Mouse (Mus musculus) cerebellum, adult (tissue): ENCODE data around the gene Ranbp6.

ENCODE experiments used
- ATAC-seq: cut with Nextera tagmentation; 2 replicates; pipeline ENCODE4 v1.9.2; 2017; ENCODE audit warnings: mild to moderate bottlenecking, moderate library complexity, mixed read lengths; ENCODE audit not compliant: insufficient number of reproducible peaks, low FRiP score, low TSS enrichment

The Ranbp6 gene

GRCm38 (mm10) chr19:29820966-29821365, 8.2 kb upstream of the Ranbp6 start:
- ATAC-seq, result peak; percentile 79; the same call in 1 of the 2 replicates

GRCm38 (mm10) chr19:29810022-29810421, 2.8 kb downstream of the Ranbp6 start:
- ATAC-seq, result no peak

- ATAC-seq, result peak; percentile 79
These were observed 6.6 kb downstream of the Ranbp6 start, which contains the start of gene 9930021J03Rik for GRCm38 (mm10) chr19:29805917-29806785. TSS of gene 9930021J03Rik (minus strand) at chr19:29805989.

- ATAC-seq, result peak; percentile 61
These were observed 7.5 kb downstream of the Ranbp6 start for GRCm38 (mm10) chr19:29805101-29805916.

- no peak for ATAC-seq
These were observed 8.8 kb downstream of the Ranbp6 start for GRCm38 (mm10) chr19:29803946-29804345.

- no peak for ATAC-seq
These were observed 15.4 kb downstream of the Ranbp6 start for GRCm38 (mm10) chr19:29797371-29797770.

- ATAC-seq, result no peak
These were observed 24.8 kb downstream of the Ranbp6 start for GRCm38 (mm10) chr19:29787997-29788396.

- ATAC-seq, result no peak
These were observed 29.9 kb downstream of the Ranbp6 start for GRCm38 (mm10) chr19:29782914-29783313.
